Mouse (Mus musculus) liver, embryonic 14.5 days (tissue): Measurements from ENCODE around the gene Il11ra1. TPM values are rescaled to one million over a fixed set of nuclear protein-coding genes. Genes with fewer than 3 reads are reported as not detected.
"Not testable (repeated sequence)": the region's sequence is repeated elsewhere in the genome, so short reads cannot be mapped to it uniquely, and the experiment has no call there.

Source experiments
- ATAC-seq: fragments of 200-750 bp; cut with Nextera tagmentation; 2 replicates; pipeline ENCODE4 v1.8.0; 2017; ENCODE audit warnings: moderate number of reproducible peaks, mild to moderate bottlenecking, moderate library complexity; ENCODE audit not compliant: insufficient read depth
- DNase-seq, 3 experiments: peaks; one replicate each; pipeline ENCODE4 v3.0.0-alpha.2; 2012 to 2013; ENCODE audit warnings: low read depth in 3 of 3, low spot score in 3 of 3
- H3K27ac ChIP-seq: fragments of 300-500 bp; sonication (generic); 2 replicates; pipeline ENCODE4 v1.5.1; 2014; ENCODE audit warnings: moderate library complexity, mild to moderate bottlenecking, control low read depth, inconsistent platforms
- H3K27me3 ChIP-seq: fragments of 300-500 bp; sonication (generic); 2 replicates; pipeline ENCODE4 v1.6.1; 2014; ENCODE audit warnings: mild to moderate bottlenecking, low read length, moderate library complexity; ENCODE audit not compliant: control insufficient read depth, insufficient read depth
- H3K36me3 ChIP-seq: fragments of 300-500 bp; sonication (generic); replicated peaks from 2 replicates; pipeline ENCODE4 v1.6.1; 2014; ENCODE audit warnings: low read depth; ENCODE audit not compliant: control insufficient read depth, insufficient read depth
- H3K4me1 ChIP-seq, 2 experiments: fragments of 200-500 bp in 1 of 2; fragments of 300-500 bp in 1 of 2; sonication (generic) in 1 of 2; replicated peaks; 2 replicates each; pipeline ENCODE4 v1.6.1; 2012 to 2014; ENCODE audit warnings: antibody characterized with exemption in 1 of 2, inconsistent platforms in 1 of 2, low read length in 1 of 2; ENCODE audit not compliant: control insufficient read depth in 2 of 2, insufficient read depth in 2 of 2
- H3K4me2 ChIP-seq: fragments of 300-500 bp; sonication (generic); 2 replicates; pipeline ENCODE4 v1.6.1; 2014; ENCODE audit warnings: low read depth, mild to moderate bottlenecking, control low read depth, moderate library complexity
- H3K4me3 ChIP-seq, 2 experiments: fragments of 200-500 bp in 1 of 2; fragments of 300-500 bp in 1 of 2; sonication (generic) in 1 of 2; 2 replicates each; pipeline ENCODE4 v1.5.1; 2012 to 2014; ENCODE audit warnings: low read depth in 2 of 2, low read length in 2 of 2, mild to moderate bottlenecking in 2 of 2, control low read depth in 1 of 2, inconsistent platforms in 1 of 2, moderate library complexity in 1 of 2; ENCODE audit not compliant: insufficient read depth in 1 of 2
- H3K9ac ChIP-seq: fragments of 300-500 bp; sonication (generic); replicated peaks from 2 replicates; pipeline ENCODE4 v1.6.1; 2014; ENCODE audit warnings: mild to moderate bottlenecking, control low read depth, moderate library complexity
- H3K9me3 ChIP-seq: fragments of 300-500 bp; sonication (generic); 2 replicates; pipeline ENCODE4 v1.6.1; 2016; ENCODE audit warnings: low read length, mixed read lengths; ENCODE audit not compliant: control insufficient read depth
- CTCF ChIP-seq: IDR thresholded peaks from 2 replicates; pipeline ENCODE4 v1.5.1; 2016; ENCODE audit warnings: antibody characterized with exemption, low read depth, control low read depth
- EP300 ChIP-seq: IDR thresholded peaks from 2 replicates; pipeline ENCODE4 v1.6.1; 2016; ENCODE audit warnings: antibody characterized with exemption, low read depth
- WGBS: fragments of 180-500 bp; shearing (Covaris S2); extraction: QIAGEN DNeasy Blood & Tissue Kit; methylation state at CpG from one replicate; pipeline ENCODE4 v1.1.7; 2014; ENCODE audit not compliant: insufficient replicate concordance; 5-methylcytosine and 5-hydroxymethylcytosine counted together
- polyA plus RNA-seq, 2 experiments: library from polyadenylated mRNA; depleted of rRNA in 1 of 2; stranded (reverse) in 1 of 2; unstranded in 1 of 2; fragments of >200 nt; fragmentation: Nextera tagmentation in 1 of 2; extraction: Ambion mirVana in 1 of 2; gene quantifications; 2 replicates each; pipeline versions ENCODE4 v1.2.1 to v1.2.3; 2012 to 2014

Gene Il11ra1
- polyA plus RNA-seq, 2 experiments = 13.9 to 23.8 TPM

- not testable (repeated sequence) for H3K27me3 ChIP-seq, H3K9ac ChIP-seq, H3K4me3 ChIP-seq, H3K27ac ChIP-seq, H3K4me2 ChIP-seq, H3K36me3 ChIP-seq, ATAC-seq, H3K9me3 ChIP-seq, H3K4me1 ChIP-seq
- peak in 1 of 3 experiments; percentile 20 for DNase-seq
- peak; percentile 81 for TF ChIP-seq CTCF
- 9% methylated on average over 31 of the region's 40 CpGs for WGBS
Measured at GRCm38 (mm10) chr4:41696930-41697841, 2.6 kb upstream of the Il11ra1 start, which contains the start of gene Cntfr. Gene Cntfr (minus strand): TSS chr4:41697089.

- not testable (repeated sequence) for H3K9ac ChIP-seq, DNase-seq, H3K4me1 ChIP-seq, H3K9me3 ChIP-seq, H3K36me3 ChIP-seq, ATAC-seq, H3K27ac ChIP-seq, H3K4me2 ChIP-seq, H3K4me3 ChIP-seq, H3K27me3 ChIP-seq
- 17% methylated on average over 23 of the region's 32 CpGs for WGBS
Measured at GRCm38 (mm10) chr4:41698421-41699016, 1.3 kb upstream of the Il11ra1 start.

GRCm38 (mm10) chr4:41700224-41700623 lies 435 bp downstream of the Il11ra1 start:
- ATAC-seq, H3K27me3 ChIP-seq, H3K27ac ChIP-seq, H3K4me3 ChIP-seq, H3K9me3 ChIP-seq, H3K4me1 ChIP-seq, H3K9ac ChIP-seq, H3K36me3 ChIP-seq, H3K4me2 ChIP-seq, DNase-seq: not testable (repeated sequence)
- WGBS = 86% methylated on average over 2 of the region's 8 CpGs

GRCm38 (mm10) chr4:41702226-41702625 lies 2.4 kb downstream of the Il11ra1 start:
- 43% methylated on average over 2 of the region's 2 CpGs for WGBS

GRCm38 (mm10) chr4:41704651-41705050 lies 4.9 kb downstream of the Il11ra1 start:
- no peaks in the 10 kb centered on the region for H3K9me3 ChIP-seq
- no peak overlapping the region for H3K4me3 ChIP-seq
- H3K27ac ChIP-seq = no peak overlapping the region
- H3K9ac ChIP-seq = no peak overlapping the region
- DNase-seq (no peak), ATAC-seq (no peak)
- H3K4me2 ChIP-seq = no peak overlapping the region
- WGBS = 7% methylated on average over 5 of the region's 5 CpGs
- H3K4me1 ChIP-seq = no peaks in the 10 kb centered on the region
- TF ChIP-seq EP300 (no peak), CTCF (no peak)
- H3K27me3 ChIP-seq = no peaks in the 10 kb centered on the region
- H3K36me3 ChIP-seq = no peaks in the 10 kb centered on the region

More at GRCm38 (mm10) chr4:41702226-41702625, 2.4 kb downstream of the Il11ra1 start:
- H3K27me3 ChIP-seq, H3K4me3 ChIP-seq, ATAC-seq, H3K4me1 ChIP-seq, H3K9ac ChIP-seq, H3K4me2 ChIP-seq, H3K9me3 ChIP-seq, DNase-seq, H3K36me3 ChIP-seq, H3K27ac ChIP-seq: not testable (repeated sequence)
